Mouse (Mus musculus): ENCODE measurements around the gene Zdhhc16.

DNA sequence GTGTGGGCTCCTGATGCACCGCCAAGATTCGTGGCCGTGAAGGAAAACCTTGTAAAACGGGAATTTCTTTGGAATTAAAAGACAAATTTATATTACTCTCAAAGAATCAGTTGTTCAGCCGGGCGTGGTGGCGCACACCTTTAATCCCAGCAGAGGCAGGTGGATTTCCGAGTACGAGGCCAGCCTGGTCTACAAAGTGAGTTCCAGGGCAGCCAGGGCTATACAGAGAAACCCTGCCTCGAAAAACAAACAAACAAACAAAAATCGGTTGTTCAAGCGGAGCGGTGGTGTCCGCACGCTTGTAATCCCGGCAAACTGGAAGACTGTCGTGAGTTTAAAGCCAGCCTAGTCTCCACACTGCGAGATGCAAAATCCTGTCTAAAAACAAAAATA lies 37.0 kb upstream of the Zdhhc16 start:
- TF ChIP-seq CTCF (IDR thresholded peaks at IDR 0.05; ENCODE audit: low read depth, low read length) (no peak), GATA2 (IDR thresholded peaks at IDR 0.05; ENCODE audit: borderline replicate concordance, low read depth, low read length) (no peak), GATA1 (IDR thresholded peaks at IDR 0.05; ENCODE audit: borderline replicate concordance, low read length) (no peak), TAL1 (conservative IDR thresholded peaks at IDR 0.05; ENCODE audit: low read depth, low read length) (no peak)

Data from G1E (cell line).